Mouse (Mus musculus) G1E (cell line): Measurements from ENCODE around the gene Dlgap1.

Experiments used
- CTCF ChIP-seq: IDR thresholded peaks from 2 replicates; pipeline ENCODE4 v1.5.1; 2012; ENCODE audit warnings: low read depth, low read length, inconsistent platforms, mixed read lengths
- GATA1 ChIP-seq: IDR thresholded peaks from 2 replicates; pipeline ENCODE4 v1.6.1; 2012; ENCODE audit warnings: borderline replicate concordance, low read length, inconsistent platforms, mixed read lengths
- TAL1 ChIP-seq: conservative IDR thresholded peaks from 2 replicates; pipeline ENCODE4 v1.6.1; 2012; ENCODE audit warnings: low read depth, low read length, inconsistent platforms, mixed read lengths

GRCm38 (mm10) chr17:70002026-70002425 lies 33.2 kb downstream of the Dlgap1 start:
- no peak for TF ChIP-seq CTCF
- no peak for TF ChIP-seq GATA1
- no peak for TF ChIP-seq TAL1
